Mouse (Mus musculus) cerebellum, adult 8-10 months (tissue): Measurements from ENCODE around the gene Spop.

ENCODE experiments used
- DNase-seq: peaks from one replicate; pipeline ENCODE4 v3.0.0; 2022

Spop gene

GRCm38 (mm10) chr11:95423505-95423904, 9.6 kb downstream of the Spop start:
- DNase-seq: no peak

DNA sequence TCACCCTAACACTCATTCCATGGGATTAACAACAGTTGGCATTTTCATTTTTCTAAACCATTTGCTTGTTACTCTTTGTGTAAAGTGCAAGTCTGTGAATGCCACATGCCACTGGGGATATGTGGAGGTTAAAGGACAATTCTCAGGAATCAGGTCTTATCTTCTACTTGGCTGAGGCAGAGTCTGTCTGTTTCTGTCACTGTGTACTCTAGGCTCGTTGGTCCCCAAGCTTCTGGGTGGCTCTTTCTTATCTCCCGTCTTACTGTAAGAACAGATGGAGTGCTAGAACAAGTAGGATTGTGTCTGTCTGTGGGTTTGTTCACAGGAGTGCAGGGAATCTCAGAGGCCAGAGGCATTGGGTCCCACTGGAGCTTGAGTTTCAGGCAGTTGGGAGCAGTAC, 17.5 kb downstream of the Spop start:
- DNase-seq: no peak

- DNase-seq: no peak
These were observed 18.3 kb downstream of the Spop start for GRCm38 (mm10) chr11:95432194-95432593.

DNA sequence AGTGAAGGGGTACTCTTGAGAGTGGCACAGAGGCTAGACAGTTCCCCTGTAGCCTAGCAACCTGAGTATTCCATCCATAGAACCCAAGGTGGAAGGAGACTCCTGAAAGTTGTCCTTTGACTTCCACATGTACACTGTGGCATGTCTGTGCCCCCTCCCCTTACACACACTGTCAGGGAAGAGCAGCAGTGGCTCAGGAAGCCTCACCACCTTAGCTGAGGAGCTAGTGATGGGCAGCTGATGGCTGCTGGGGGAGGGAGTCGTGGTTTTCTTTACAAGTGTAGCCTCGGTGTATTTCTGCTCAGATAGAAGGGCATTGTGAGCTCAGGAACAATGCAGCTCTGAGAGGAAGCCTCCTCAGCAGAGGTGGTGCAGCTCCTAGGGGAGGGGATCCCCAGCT, 31.5 kb downstream of the Spop start:
- DNase-seq: no peak

DNA sequence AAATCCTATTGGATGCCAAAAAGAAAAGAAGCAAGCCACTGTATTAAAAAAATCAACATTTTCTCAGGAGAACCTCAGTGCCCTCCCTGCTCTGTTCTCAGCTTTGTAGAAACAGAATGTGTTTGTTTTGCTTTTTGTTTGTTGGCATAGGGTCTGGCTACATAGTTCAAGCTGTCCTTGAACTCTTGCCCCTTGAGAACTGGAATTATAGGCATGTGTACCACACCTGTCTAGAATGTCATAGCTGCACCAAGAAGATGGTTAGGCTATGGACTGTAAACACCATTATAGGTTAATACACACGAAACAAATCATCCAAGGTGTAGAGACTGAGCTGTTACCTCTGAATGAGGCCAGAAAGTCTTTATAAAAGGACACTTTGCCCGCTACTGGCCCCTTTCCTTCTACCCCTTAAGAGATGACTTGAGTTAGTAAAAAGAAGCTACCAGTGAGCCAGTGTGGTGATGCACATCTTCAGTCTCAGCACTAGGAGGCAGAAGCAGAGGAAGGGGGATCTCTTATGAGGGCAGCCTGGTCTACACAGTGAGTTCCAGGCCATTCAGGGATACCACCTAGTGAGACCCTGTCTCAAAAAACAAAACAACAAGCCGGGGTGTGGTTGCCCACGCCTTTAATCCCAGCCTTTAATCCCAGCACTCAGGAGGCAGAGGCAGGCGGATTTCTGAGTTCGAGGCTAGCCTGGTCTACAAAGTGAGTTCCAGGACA, 32.9 kb downstream of the Spop start:
- no peak for DNase-seq

- no peak for DNase-seq
These were observed 34.5 kb downstream of the Spop start for GRCm38 (mm10) chr11:95448346-95448745.

- no peak for DNase-seq
These were observed 41.5 kb downstream of the Spop start for GRCm38 (mm10) chr11:95455331-95455730.

DNA sequence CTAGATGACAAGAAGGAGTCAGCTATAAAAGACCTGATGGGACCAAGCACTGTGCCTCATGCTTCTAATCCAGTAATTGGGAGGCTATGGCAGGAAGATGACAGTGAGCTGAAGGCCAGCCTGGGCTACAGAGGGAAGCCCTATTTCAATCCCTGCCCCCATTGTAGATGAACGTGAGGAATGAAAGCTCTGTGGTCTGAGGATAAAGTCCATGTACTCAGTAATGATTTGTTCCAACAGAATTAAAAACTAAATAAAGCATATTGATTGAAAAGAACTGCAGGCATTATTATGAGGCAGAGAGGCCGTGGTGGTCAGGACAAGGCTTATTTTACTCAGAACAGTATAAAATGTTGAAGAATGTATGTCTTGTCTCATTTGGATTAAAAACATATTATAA, 47.0 kb downstream of the Spop start:
- DNase-seq: no peak

GRCm38 (mm10) chr11:95462168-95462567, 48.3 kb downstream of the Spop start:
- no peak for DNase-seq

DNA sequence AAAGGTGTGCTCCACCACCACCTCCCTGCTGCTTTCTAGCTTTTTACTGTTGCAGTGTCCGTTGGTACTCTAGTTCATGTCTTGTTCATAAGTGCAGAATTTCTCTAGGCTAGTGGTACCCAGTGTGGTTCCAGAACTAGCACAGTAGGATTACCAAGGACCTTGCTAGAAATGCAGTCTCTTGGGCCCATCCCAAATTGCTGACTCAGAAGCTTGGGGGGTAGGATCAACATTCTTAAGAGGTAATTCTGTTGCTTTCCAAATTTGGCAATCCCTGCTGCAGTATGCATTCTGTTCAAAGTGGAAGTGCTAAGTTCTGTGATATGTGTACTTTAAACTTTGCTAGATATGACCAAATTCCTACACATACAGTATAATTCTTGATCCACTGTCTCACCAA, 53.9 kb downstream of the Spop start:
- DNase-seq: no peak

- DNase-seq: no peak
These were observed 59.1 kb downstream of the Spop start for GRCm38 (mm10) chr11:95472942-95473341.

DNA sequence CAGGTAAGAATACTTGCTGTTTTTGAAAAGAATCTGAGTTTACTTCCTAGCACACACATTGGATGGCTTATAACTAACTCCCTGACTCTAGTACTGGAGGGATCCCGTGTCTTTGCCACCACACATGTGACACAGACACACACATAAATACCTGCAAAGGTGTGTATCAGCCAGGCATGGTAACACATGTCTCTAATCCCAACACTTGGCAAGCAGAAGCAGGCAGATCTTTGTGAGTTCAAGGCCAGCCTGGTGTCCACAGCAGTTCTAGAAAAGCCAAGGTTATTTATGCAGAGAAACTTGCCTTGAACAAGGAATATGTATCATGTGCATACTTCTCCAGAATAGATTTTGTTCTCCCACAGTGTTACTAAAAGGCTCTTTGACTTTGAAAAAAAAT, 59.6 kb downstream of the Spop start:
- no peak for DNase-seq

- peak; percentile 43 for DNase-seq
These were observed 62.4 kb downstream of the Spop start for GRCm38 (mm10) chr11:95476323-95476722.

- DNase-seq: no peak
These were observed 65.6 kb downstream of the Spop start for GRCm38 (mm10) chr11:95479458-95479857.

GRCm38 (mm10) chr11:95480662-95481061, 66.8 kb downstream of the Spop start:
- no peak for DNase-seq

DNA sequence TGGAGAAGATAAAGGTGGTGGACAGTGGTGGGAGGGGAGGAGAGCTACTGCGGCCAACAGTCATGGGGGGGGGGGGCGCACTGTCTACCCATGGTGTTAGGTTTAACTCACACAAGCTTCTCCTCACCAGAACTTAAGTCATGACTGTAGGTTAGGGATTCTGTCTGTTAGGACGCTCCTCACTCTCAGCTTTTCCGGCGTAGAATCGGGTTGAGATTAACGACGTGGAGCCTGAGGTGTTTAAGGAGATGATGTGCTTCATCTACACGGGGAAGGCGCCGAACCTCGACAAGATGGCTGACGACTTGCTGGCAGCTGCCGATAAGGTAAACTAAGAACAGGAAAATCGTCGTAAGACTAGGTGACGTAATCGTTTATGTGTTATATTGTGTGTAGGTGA, 71.8 kb downstream of the Spop start:
- DNase-seq: no peak

- no peak for DNase-seq
These were observed 73.4 kb downstream of the Spop start for GRCm38 (mm10) chr11:95487237-95487636.

- no peak for DNase-seq
These were observed 76.2 kb downstream of the Spop start for GRCm38 (mm10) chr11:95490104-95490503.

GRCm38 (mm10) chr11:95492256-95492655, 78.4 kb downstream of the Spop start:
- no peak for DNase-seq

DNA sequence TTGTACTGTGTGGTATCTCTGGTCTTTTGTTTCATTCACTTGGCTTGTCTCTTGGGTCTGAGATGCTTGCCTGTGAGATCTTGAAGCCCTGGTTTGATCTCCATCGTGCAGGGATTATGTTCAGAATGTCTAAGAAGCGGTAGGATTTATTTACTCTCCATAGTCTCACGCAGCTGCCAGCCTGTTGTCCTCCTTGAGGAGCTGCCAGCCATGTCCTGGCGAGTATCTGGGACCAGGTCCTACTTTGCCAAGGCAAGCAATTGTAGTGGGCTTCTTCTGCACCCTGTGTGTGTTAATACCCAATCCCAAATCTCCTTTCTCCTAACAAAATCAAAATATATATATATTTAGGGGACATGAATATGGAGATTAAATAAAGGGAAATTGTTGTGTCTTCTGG, 79.1 kb downstream of the Spop start:
- DNase-seq: no peak

DNA sequence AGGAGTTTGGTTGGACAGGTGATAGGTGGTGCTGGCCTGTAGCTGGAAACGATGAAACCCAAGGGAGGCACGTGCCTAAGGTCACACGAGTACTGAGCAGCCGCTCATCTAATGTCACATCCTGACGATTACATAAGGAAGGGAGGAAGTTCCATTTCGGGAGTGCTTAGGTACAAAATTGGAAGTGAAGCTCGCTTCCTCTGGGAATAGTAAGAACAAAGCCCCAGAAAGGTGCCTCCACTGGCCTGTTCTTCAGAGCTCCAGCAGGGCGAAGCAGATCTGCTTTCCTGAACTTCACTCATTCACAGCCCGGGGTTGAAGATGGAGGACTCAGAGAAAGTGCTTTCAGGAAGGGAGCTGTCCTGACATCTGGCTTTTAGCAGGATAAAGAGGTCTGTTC, 80.1 kb downstream of the Spop start:
- no peak for DNase-seq

- DNase-seq: no peak
These were observed 80.5 kb downstream of the Spop start for GRCm38 (mm10) chr11:95494374-95494773.

DNA sequence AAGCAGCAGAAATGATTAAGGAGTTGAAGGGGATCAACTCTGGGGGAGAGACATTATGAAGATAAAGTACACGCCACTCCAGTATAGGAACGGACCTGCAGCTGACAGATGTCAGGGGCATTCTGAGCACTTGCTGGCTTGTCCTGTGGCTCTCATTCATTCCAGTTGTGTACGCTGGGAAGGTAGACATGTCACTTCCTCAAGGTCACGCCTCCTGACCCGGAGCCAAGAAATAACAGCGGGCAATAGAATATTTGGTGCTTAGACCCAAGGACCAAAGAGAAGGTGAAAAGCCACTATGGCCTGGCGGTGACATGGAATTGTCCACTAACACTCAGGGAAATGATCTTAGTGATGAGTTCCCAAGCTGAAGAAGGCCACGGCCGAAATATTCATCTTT, 82.0 kb downstream of the Spop start:
- no peak for DNase-seq

GRCm38 (mm10) chr11:95497921-95498320, 84.0 kb downstream of the Spop start:
- DNase-seq: no peak

DNA sequence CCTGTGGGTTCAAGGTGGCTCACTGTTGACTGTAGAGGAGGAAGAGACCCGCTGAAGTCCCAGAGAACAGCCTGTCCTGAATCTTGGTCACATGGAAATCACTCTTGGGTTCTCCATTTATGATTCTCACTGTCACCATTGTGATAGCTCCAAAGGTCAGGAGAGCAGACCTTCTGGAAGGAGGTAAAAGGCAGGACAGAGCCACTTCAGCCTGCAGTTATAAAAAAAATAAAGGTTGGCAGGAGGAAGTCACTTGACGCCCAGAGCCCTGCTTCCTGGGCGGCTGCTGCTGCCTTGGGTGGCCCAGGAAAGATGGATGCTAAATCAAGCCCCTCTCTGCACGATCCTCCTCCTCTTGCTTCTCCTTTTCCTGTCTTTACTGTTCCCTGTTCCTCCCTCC, 86.5 kb downstream of the Spop start:
- DNase-seq: no peak
